21 mouse cellular contexts compared by ENCODE assay signal in the genomic region with DNA sequence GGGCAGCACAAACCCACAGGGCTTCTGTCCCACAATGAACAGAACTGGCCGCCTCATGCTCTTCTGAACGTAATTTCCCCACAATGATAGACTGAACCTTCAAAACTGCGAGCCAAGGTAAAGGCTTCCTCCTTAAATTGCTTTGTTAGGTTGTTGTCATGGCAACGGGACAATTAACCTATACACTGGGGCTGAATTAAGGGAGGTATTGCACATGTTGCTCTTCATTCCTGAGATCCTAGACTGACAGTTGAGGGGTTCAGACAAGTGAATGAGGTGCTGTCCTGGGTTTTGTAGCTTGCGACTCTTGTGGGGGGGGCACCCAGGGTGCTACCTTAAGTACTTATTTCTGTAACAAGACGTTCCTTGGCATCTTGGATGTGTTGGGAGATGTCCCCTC.
DNase-seq lines count a peak whose midpoint lies in the region; ATAC-seq lines count a peak whose summit lies in the region.
"Had no signal": no experiment of that assay in that cellular context is flagged by ENCODE, and none has a peak within 500 bp of the region (broad histone marks: within the 10 kb centered on the region; RNA-seq: fewer than 3 reads in every experiment).

No protein-coding gene starts in this region.

- H3K27me3 ChIP-seq in heart, embryonic 12.5 days (replicated peaks): no peaks in the 10 kb centered on the region
- H3K27me3 ChIP-seq: embryonic facial prominence, embryonic 13.5 days; forebrain, embryonic 13.5 days; Patski had no signal

- WGBS in heart, embryonic 12.5 days: 77% methylated on average over 6 of the region's 6 CpGs

- no peaks in the 10 kb centered on the region for H3K36me3 ChIP-seq in heart, embryonic 12.5 days
- H3K36me3 ChIP-seq: embryonic facial prominence, embryonic 13.5 days had no signal

- no peak for ATAC-seq in CD4-positive, CD25-positive, alpha-beta regulatory T cell, adult 4 months
- 0 out of 2 replicates have a peak, but pooled peaks have one; percentile 14 for ATAC-seq in megakaryocyte-erythroid progenitor cell, adult 5-6 weeks (replicated peaks; ENCODE audit: low FRiP score, low TSS enrichment, poor library complexity, severe bottlenecking)
- ATAC-seq in heart, embryonic 12.5 days (ENCODE audit: insufficient number of reproducible peaks, low FRiP score): no peak
- ATAC-seq: forebrain, embryonic 13.5 days; forebrain, postnatal 0 days; hindbrain, embryonic 16.5 days; Patski had no signal

- H3K4me3 ChIP-seq in heart, embryonic 12.5 days: no peak overlapping the region
- H3K4me3 ChIP-seq: embryonic facial prominence, embryonic 13.5 days; forebrain, embryonic 13.5 days; heart, adult 2 months had no signal

- H3K4me1 ChIP-seq in heart, embryonic 12.5 days (replicated peaks): peaks cover 14% of the 10 kb centered on the region; the same call in 1 of the 2 replicates
- H3K4me1 ChIP-seq: forebrain, embryonic 13.5 days had no signal

- peaks cover 13% of the 10 kb centered on the region for H3K9me3 ChIP-seq in heart, embryonic 12.5 days (replicated peaks)

- H3K4me2 ChIP-seq in heart, embryonic 12.5 days: no peak overlapping the region
- H3K4me2 ChIP-seq: embryonic facial prominence, embryonic 13.5 days; forebrain, embryonic 13.5 days; heart, embryonic 11.5 days had no signal

- no peak overlapping the region for H3K9ac ChIP-seq in heart, embryonic 12.5 days
- H3K9ac ChIP-seq: embryonic facial prominence, embryonic 13.5 days; forebrain, embryonic 13.5 days; forebrain, postnatal 0 days had no signal

- DNase-seq in CD4-positive, CD25-positive, alpha-beta regulatory T cell, adult 2 months (ENCODE audit: low read depth, low spot score): peak; percentile 42
- DNase-seq in 416B (ENCODE audit: low read depth) (peak; percentile 68), ZHBTc4 (ENCODE audit: low read depth, low spot score) (peak; percentile 43)
- DNase-seq in B cell, adult 2 months: no peak
- DNase-seq: adrenal gland, adult 8-10 months; adrenal gland, postnatal 36 days; cerebellum, adult 2 months; cerebellum, postnatal 10 days; embryo, embryonic 11 days; forebrain, postnatal 0 days; gastrocnemius, postnatal 25 days; heart, adult 2 months; kidney, adult 11 months had no signal

- H3K27ac ChIP-seq in heart, embryonic 12.5 days (ENCODE audit: poor library complexity, severe bottlenecking): no peak overlapping the region
- H3K27ac ChIP-seq: forebrain, embryonic 13.5 days; heart, adult 2 months had no signal

Comparison
In these comparisons a context has a peak if more than half of its experiments do, and no peak if none do; other contexts are left out.
1. DNase-seq: peak in CD4-positive, CD25-positive, alpha-beta regulatory T cell, adult 2 months (single experiment), 416B (single experiment) and ZHBTc4 (single experiment); none in B cell, adult 2 months (0 of 2).